Mouse (Mus musculus) heart, adult 2 months (tissue): ENCODE measurements around the gene Wnt5b.
A peak's percentile ranks its signal among the peaks of the same experiment; 100 is the strongest.

Experiments
- CTCF ChIP-seq: fragments of 200-600 bp; IDR thresholded peaks from 2 replicates; pipeline ENCODE4 v1.8.1; 2022; ENCODE audit warnings: antibody characterized with exemption, mild to moderate bottlenecking, moderate library complexity
- EP300 ChIP-seq: fragments of 200-500 bp; IDR thresholded peaks from 2 replicates; pipeline ENCODE4 v1.6.1; 2011; ENCODE audit warnings: low read depth, low read length, control low read depth; ENCODE audit not compliant: insufficient read depth
- POLR2A ChIP-seq: fragments of 200-500 bp; IDR thresholded peaks from 2 replicates; pipeline ENCODE4 v1.6.1; 2011; ENCODE audit warnings: mild to moderate bottlenecking, low read depth, low read length, control low read depth; ENCODE audit not compliant: insufficient read depth

DNA sequence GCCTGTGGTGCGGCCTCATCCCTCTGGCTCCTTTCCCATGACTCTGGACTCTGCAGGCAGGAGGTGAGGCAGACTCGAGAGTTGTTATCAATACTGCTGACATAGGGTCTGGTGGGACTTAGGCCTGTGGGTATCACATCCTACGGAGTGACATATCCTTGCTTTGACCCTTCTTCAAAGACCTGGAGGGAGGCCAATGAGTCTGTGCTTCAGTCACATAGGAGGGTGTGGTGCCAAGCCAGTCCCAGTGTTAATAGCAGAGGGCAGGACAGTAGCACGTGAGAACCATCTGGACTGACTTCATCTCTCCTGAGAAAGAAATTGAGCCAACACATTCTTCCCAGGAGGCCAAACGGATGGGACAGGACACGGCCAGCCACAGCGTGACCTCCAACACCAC is 28.1 kb upstream of the Wnt5b start:
- TF ChIP-seq EP300 (0 out of 2 replicates have a peak, but pooled peaks have one; percentile 38), CTCF (no peak), POLR2A (no peak)
